Mouse (Mus musculus) spleen, adult 2 months (tissue): ENCODE measurements around the gene Igsf3. TPM values are rescaled to one million over a fixed set of nuclear protein-coding genes. Genes with fewer than 3 reads are reported as not detected.

ENCODE experiments used
- DNase-seq, 2 experiments: peaks; one replicate each; pipeline versions ENCODE4 v3.0.0 to v3.0.0-alpha.2; 2012 to 2021; ENCODE audit warnings: low spot score in 2 of 2, low read depth in 1 of 2
- H3K27ac ChIP-seq: fragments of 200-500 bp; 2 replicates; pipeline ENCODE4 v1.5.1; 2012; ENCODE audit warnings: low read length, inconsistent platforms; ENCODE audit not compliant: insufficient read depth
- H3K27me3 ChIP-seq: fragments of 200-500 bp; 2 replicates; pipeline ENCODE4 v1.6.1; 2012; ENCODE audit warnings: mild to moderate bottlenecking, moderate library complexity, low read length, inconsistent platforms; ENCODE audit not compliant: control insufficient read depth, insufficient read depth
- H3K36me3 ChIP-seq: fragments of 200-500 bp; 2 replicates; pipeline ENCODE4 v1.6.1; 2012; ENCODE audit warnings: mild to moderate bottlenecking, low read length, inconsistent platforms; ENCODE audit not compliant: control insufficient read depth, insufficient read depth
- H3K4me1 ChIP-seq: fragments of 200-500 bp; 2 replicates; pipeline ENCODE4 v1.6.1; 2011; ENCODE audit warnings: inconsistent platforms; ENCODE audit not compliant: control insufficient read depth, insufficient read depth, insufficient read length
- H3K4me3 ChIP-seq: fragments of 200-500 bp; 2 replicates; pipeline ENCODE4 v1.5.1; 2011; ENCODE audit warnings: mild to moderate bottlenecking, inconsistent platforms; ENCODE audit not compliant: insufficient read depth, insufficient read length; ENCODE audit errors: extremely low read depth
- CTCF ChIP-seq: fragments of 200-500 bp; IDR thresholded peaks from 2 replicates; pipeline ENCODE4 v1.5.1; 2011; ENCODE audit warnings: mild to moderate bottlenecking, inconsistent platforms; ENCODE audit not compliant: insufficient read depth, insufficient read length, insufficient replicate concordance; ENCODE audit errors: extremely low read depth
- POLR2A ChIP-seq: fragments of 200-500 bp; IDR thresholded peaks from 2 replicates; pipeline ENCODE4 v1.6.1; 2011; ENCODE audit warnings: low read depth, low read length, inconsistent platforms
- WGBS: fragments of 180-500 bp; shearing (Covaris S2); methylation state at CpG from one replicate; pipeline ENCODE4 v1.1.7; 2018; 5-methylcytosine and 5-hydroxymethylcytosine counted together
- polyA plus RNA-seq: library from polyadenylated mRNA; depleted of rRNA; stranded (reverse); fragments of >200 nt; gene quantifications from 2 replicates; pipeline ENCODE4 v1.2.3, GENCODE M21; 2012; rRNA removed

The Igsf3 gene
- 1.4 and 2.1 TPM in 2 replicates for polyA plus RNA-seq

- H3K27me3 ChIP-seq = peaks cover 12% of the 10 kb centered on the region
- 6% methylated on average over 51 of the region's 56 CpGs for WGBS
- no peak for TF ChIP-seq CTCF
- no peak for TF ChIP-seq POLR2A
- DNase-seq = peak; percentile 21 to 46
- no peaks in the 10 kb centered on the region for H3K36me3 ChIP-seq
- H3K27ac ChIP-seq = no peak within 1 kb of the TSS
- peak within 1 kb of the TSS; percentile 56 for H3K4me3 ChIP-seq
- peaks cover 5% of the 10 kb centered on the region for H3K4me1 ChIP-seq
Measured at GRCm38 (mm10) chr3:101376538-101377247, at the start of gene Igsf3. Gene Igsf3 (plus strand): TSS chr3:101377083.

- WGBS = 85% methylated on average over 2 of the region's 2 CpGs
- no peaks in the 10 kb centered on the region for H3K27me3 ChIP-seq
- no peak for TF ChIP-seq CTCF
Measured at GRCm38 (mm10) chr3:101327248-101327647, 49.6 kb upstream of the Igsf3 start.

GRCm38 (mm10) chr3:101328617-101329016 is 48.3 kb upstream of the Igsf3 start:
- Histone ChIP-seq H3K4me3 (no peak overlapping the region), H3K27me3 (no peaks in the 10 kb centered on the region), H3K36me3 (no peaks in the 10 kb centered on the region), H3K4me1 (no peaks in the 10 kb centered on the region), H3K27ac (no peak overlapping the region)
- WGBS = 89% methylated on average over 7 of the region's 7 CpGs
- TF ChIP-seq POLR2A = no peak
- TF ChIP-seq CTCF = no peak
- no peak for DNase-seq

More at GRCm38 (mm10) chr3:101327248-101327647, 49.6 kb upstream of the Igsf3 start:
- Histone ChIP-seq H3K36me3 (no peaks in the 10 kb centered on the region), H3K4me1 (no peaks in the 10 kb centered on the region), H3K27ac (no peak overlapping the region), H3K4me3 (no peak overlapping the region)
- DNase-seq = no peak

DNA sequence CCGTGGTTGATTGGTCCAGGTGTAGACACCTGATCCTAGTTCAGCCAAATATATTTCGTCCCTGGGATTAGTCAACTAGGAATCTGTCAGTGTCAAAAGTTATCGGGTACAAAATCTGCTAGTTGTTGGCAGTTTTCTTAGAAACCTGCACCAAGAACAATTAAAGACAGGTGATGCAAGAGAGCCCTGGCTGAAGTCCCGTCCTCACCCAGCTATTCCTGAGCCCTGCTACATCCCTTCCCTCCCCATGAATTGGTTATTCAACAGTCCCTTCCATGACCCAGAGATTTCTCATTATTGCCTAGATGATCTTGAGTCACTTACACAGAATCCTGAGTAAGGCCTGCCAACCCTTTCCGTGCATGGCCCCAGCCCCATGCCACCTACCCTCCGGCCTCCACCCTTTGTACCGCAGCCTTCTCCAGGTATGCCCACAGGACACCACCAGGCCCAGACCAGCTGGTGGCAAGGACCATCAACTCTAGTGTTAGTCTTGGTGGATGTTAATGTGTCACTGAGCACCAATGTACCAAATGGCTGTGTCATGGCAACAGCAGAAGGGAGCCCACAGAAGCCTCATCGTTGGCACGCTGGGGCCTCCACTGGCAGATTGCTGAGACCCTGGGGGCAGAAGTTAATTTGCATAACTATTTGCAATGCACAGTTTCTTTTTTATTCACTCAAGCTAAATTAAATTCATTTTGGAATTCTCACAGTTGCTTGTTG is 33.5 kb upstream of the Igsf3 start:
- TF ChIP-seq CTCF = no peak
- TF ChIP-seq POLR2A = no peak
- no peaks in the 10 kb centered on the region for H3K27me3 ChIP-seq
- no peak overlapping the region for H3K4me3 ChIP-seq
- no peaks in the 10 kb centered on the region for H3K36me3 ChIP-seq
- no peaks in the 10 kb centered on the region for H3K4me1 ChIP-seq
- DNase-seq = no peak
- 95% methylated on average over 9 of the region's 9 CpGs for WGBS
- H3K27ac ChIP-seq = no peak overlapping the region

- Histone ChIP-seq H3K27me3 (no peaks in the 10 kb centered on the region), H3K4me3 (no peak overlapping the region), H3K4me1 (peaks cover 4% of the 10 kb centered on the region; the same call in 1 of the 2 replicates), H3K27ac (no peak overlapping the region), H3K36me3 (no peaks in the 10 kb centered on the region)
- DNase-seq = no peak
- 93% methylated on average over 3 of the region's 3 CpGs for WGBS
- no peak for TF ChIP-seq POLR2A
- TF ChIP-seq CTCF = no peak
Measured at GRCm38 (mm10) chr3:101344246-101344645, 32.6 kb upstream of the Igsf3 start.

- 75% methylated on average over 6 of the region's 6 CpGs for WGBS
- H3K27me3 ChIP-seq = no peaks in the 10 kb centered on the region
- no peak overlapping the region for H3K27ac ChIP-seq
- no peak for DNase-seq
- no peak for TF ChIP-seq CTCF
- no peak for TF ChIP-seq POLR2A
- no peaks in the 10 kb centered on the region for H3K36me3 ChIP-seq
- no peak overlapping the region for H3K4me3 ChIP-seq
- peaks cover 4% of the 10 kb centered on the region; the same call in 1 of the 2 replicates for H3K4me1 ChIP-seq
Measured at GRCm38 (mm10) chr3:101345299-101345698, 31.6 kb upstream of the Igsf3 start.

GRCm38 (mm10) chr3:101346806-101347205 is 30.1 kb upstream of the Igsf3 start:
- Histone ChIP-seq H3K27ac (no peak overlapping the region), H3K4me1 (peaks cover 4% of the 10 kb centered on the region; the same call in 1 of the 2 replicates), H3K27me3 (no peaks in the 10 kb centered on the region), H3K4me3 (no peak overlapping the region), H3K36me3 (no peaks in the 10 kb centered on the region)
- DNase-seq = no peak
- 91% methylated on average over 1 of the region's 1 CpGs for WGBS
- no peak for TF ChIP-seq POLR2A
- no peak for TF ChIP-seq CTCF
